Mouse (Mus musculus): ENCODE measurements around the gene Kremen1.

- TF ChIP-seq CTCF (IDR thresholded peaks at IDR 0.05 in 2 of 3, conservative IDR thresholded peaks at IDR 0.05 in 1 of 3; ENCODE audit: control insufficient read depth in 1 of 3, insufficient read depth in 1 of 3, low read depth in 2 of 3, low read length in 3 of 3, poor library complexity in 1 of 3, severe bottlenecking in 1 of 3) (no peak), MEF2A (IDR thresholded peaks at IDR 0.05; ENCODE audit: extremely low read depth, insufficient replicate concordance, low read depth, low read length, poor library complexity, severe bottlenecking) (no peak), MAX (IDR thresholded peaks at IDR 0.05; ENCODE audit: low read length) (no peak), JUND (IDR thresholded peaks at IDR 0.05; ENCODE audit: low read depth, low read length) (no peak)
Measured at GRCm38 (mm10) chr11:5260942-5261459, 357 bp downstream of the Kremen1 start.
